Mouse (Mus musculus) kidney, postnatal 4 days (tissue): ENCODE results near the gene Mapkapk5.
"Not testable (repeated sequence)": the region's sequence is repeated elsewhere in the genome, so short reads cannot be mapped to it uniquely, and the experiment has no call there.

Experiments
- DNase-seq, 2 experiments: peaks; one replicate each; pipeline ENCODE4 v3.0.0; 2021; ENCODE audit warnings: mixed read lengths in 2 of 2

Mapkapk5 gene

DNA sequence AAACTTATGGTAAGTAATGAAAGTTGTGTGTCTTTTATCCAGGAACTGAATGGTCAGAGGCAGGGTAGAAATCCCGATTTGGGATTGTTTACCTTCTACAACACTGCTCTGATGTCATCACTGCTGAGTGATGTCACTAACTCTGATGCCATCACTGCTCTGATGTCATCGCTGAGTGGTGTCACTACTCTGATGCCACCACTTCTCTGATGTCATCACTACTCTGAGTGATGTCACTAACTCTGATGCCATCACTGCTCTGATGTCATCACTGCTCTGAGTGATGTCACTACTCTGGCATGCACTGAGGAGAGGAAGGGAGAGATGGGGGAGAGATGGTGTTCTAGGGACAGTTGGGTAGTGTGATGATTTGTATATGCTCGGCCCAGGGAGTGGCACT lies 16.7 kb upstream of the Mapkapk5 start:
- DNase-seq: no peak

DNA sequence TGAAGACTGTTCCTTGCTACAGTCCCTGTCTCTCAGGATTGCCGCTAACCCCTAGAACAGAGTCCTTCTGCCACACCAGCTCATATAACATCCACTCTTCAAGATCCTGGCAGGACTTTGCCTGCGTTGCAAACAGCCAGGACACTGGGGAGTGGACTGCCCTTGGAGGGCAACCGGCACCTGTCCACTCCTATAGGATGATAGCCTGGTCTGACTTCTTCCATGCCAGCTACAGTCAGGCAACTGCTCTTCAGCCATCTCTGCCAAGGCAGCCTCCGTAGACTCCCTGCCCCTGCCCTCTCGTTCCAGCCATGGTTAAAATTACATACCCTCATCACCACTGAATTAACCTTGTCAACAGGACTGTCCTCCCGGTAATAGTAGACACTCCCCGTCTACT lies 3.5 kb upstream of the Mapkapk5 start:
- no peak for DNase-seq

DNA sequence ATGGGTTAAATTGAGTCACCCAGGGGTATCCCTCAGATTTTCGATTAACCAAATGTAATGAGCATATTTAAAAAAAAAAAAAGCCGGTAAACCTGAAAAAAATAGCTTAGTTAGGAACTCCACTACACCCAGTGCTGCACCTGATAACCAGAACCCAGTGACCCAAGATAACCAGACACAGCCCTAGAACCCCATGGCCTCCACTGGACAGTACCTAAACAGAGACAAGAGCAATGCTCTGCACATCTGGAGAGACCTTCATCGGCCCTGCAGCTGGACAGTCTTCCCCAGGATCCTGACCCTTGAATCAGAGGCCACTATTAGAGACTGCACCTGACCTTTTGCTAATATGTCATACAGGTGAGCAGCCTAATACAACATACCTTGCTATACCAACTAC lies 1.4 kb upstream of the Mapkapk5 start:
- no peak for DNase-seq

DNA sequence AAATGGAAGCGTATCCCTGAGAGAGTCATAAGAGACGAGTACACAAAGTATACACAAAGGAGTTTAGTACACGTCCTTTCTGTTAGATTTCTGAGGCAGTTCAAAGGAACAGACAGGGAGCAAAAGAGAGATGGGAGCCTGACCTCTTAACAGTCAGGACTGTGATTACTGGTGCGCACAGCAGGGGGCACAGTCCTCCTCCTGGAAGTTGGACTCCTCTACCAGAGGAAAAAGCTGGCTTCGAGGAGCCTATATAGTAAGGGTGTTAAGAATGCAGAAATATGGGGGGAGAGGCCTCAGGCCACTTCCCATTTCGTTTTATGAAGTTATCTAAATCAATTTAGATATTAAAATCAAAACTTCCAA lies 808 bp upstream of the Mapkapk5 start:
- peak; percentile 79 to 86 for DNase-seq

DNA sequence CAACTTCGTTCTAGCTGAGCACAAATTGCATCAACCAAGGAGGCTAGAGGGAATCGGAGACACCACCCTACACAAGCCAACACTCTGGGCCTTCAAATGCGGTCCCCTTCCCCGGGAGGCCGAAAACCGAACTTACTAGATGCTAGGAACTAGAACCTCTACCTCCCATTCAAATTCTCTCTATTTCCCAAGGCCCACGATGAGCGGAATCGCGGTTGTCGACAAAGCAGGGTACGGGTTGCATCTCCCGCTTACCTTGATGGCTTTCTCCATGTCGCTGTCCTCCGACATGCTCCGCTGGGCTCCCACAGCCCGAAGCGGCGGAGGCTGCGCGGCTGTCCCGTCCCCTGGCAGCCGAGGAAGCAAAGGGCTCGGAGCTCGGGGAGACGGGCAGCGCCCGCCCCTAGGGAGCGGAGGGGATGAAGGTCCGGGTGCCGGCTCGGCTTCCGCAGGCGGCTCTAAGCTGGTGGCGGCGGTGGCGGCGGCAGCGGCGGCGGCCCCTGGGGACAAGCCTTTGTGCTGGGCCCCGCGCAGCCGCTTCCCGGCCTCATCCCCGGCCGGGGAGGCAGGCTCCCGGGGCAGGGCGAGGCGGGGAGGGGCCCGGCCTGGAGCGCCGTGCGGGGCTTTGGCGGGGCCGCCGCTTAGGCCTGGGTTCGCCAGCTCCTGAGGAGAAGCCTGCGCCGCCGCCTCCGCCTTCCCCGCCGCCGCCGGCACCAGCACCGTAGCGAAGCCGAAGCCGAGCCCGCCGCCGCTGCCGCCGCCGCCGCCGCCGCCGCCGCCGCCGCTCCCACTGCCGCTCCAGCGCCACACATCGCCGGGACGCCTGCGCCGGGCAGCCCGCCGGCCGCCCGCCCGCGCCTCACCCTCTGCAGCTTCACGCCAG lies 554 bp downstream of the Mapkapk5 start, which contains the start of the genes Adam1a and Gm42878:
Gene Adam1a, minus strand, starts transcription at position 573 of the 883 bp plus-strand sequence.
Gene Gm42878, minus strand, starts transcription at position 573 of the 883 bp plus-strand sequence.
- DNase-seq: peak; percentile 50 to 69

DNA sequence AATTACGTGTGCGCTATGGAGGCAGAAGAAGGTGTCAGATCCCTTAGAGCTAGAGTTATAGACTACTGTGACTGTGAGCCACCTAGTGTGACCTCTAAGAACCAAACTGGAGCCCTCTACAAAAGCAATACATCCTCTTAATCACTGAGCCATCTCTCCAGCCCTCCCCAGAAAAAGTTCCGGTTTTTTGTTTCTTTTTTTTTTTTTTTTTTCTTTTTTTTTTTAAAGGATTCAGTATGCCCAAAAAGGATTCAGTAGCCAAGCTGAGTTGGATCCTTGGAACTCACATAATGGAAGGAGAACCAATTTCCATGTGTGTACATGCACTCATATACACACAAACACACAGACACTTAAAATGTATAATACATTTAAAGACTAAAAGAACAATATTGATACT lies 2.3 kb downstream of the Mapkapk5 start:
- no peak for DNase-seq

DNA sequence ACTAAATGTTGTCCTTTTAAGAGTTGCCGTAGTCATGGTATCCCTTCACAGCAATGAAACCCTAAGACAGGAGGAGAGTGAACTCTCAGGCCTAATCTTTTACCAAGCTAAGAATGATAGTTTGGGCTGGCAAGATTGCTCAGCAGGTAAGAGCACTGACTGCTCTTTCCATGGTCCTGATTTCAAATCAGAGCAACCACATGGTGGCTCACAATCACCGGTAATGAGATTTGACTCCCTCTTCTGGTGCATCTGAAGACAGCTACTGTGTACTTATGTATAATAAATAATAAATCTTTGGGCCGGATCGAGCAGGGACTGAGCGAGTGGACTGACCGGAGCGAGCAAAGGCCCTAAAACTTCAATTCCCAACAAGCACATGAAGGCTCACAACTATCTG lies 4.5 kb downstream of the Mapkapk5 start:
- no peak for DNase-seq

DNA sequence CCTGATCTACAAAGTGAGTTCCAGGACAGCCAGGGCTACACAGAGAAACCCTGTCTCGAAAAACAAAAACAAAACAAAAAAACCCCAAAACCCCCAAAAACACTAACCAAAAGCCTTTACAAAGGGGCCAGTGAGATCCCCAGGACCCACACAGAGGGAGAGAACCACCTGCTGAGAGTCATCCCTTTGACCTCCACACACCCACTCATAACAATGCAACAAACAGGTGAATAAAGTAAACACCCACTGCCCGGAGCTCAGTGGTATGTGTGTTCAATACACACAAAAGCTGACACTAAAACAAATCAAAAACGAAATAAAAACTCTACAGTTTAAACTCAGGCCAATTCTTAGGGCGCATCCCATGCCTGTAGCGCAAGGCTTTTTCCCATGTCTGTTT lies 5.6 kb downstream of the Mapkapk5 start:
- DNase-seq: no peak

DNA sequence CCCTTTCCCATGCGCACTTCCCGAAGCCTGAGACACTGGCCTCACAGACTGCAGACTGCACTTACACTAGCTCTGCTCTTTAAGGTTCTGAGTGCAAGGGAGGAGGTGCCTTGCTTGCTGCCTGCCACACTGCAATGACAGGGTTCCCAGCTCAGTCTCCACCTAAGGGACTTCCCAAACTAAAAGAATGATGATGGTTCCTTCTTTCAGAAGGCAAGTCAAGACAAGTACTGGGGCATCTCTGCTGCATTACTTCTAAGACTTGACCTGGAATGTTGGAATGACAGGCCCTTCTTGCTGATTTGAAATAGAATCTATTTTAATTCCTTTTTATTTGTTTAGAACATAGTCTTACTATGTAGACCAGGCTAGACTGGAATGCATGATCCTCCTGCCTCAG lies 8.1 kb downstream of the Mapkapk5 start:
- DNase-seq: no peak

DNA sequence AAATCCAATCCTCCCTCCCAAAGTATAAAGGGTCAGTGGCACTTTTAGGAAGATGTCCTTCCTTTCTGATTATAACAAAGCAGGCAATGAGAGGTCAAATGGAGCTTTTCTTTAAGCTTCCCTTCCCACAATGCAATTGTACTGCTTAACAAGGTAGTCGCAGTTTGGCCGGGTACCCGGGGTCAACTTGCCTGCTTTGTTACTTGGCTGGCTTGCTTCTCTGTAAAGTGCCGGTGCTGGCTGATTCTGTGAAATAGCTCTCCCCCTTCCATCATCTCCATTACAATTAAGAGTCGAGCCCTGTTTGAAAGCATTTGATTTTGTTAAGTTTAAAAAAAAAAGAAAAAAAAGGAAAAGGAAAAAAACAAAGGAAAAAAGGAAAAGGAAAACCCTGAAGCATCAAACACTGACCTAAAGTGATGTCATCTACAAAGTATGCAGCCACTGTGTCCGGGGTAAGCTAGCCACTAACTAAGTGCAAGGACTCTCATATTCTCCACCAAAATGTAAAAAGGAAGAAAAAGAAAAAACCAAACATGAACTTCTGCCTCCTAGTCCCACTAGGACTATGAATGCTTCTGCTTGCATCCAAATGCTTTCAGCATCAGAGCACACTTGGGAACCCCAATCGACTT lies 8.7 kb downstream of the Mapkapk5 start:
- no peak for DNase-seq

DNA sequence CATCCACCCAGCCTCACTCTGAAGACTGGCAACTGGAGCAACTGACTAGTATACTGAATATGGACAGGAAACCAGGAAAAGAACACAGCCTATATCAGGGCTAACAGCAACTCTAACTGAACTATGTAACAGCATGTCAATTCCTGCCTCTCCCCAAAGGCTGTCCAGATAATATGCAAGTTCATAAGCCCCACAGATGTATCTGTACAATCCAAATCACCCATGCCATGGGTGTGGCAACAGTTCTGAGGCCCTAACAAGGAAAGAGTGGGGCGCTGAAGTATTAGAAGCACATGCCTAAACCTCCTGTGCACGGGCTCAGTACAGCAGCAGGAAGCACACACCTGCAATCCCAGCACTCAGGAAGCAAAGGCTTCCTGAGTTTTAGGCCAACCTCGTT lies 10.6 kb downstream of the Mapkapk5 start:
- no peak for DNase-seq

DNA sequence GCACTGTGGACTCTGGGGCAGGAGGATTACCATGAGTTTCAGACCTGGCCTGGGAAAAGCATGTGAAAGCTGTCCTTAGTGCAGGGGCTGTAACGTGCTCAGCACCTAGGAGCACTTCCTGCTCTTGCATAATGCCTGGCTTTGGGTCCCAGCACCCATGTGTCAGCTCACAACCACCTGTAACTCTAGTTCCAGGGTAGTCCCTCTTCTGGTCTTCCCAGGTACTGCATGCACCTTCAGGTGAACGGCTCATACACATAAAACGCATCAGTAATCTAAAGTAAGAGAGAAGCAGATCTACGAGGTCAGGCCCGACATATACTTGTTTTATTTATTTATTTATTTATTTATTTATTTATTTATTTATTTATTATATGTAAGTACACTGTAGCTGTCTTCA lies 11.2 kb downstream of the Mapkapk5 start:
- DNase-seq: peak in 1 of 2 experiments; percentile 25

DNA sequence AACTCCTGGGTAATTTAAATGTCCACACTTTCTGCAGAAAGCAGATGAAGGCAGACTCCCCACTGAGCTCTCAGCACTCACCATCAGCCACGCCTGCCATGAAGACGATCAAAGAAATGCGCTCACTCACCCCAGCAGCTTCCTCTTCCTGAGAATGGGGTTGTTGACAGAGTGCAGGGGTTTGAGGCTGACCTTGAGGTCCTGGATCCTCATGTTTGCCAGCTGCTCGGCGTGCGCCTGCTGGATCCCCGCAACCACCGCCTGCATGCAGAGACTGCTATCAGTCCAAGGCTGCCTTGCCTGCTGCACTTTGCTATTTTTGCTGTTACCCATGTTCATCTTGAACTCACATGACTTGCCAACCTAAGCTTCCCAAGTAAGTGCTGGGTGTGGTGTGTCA lies 18.7 kb downstream of the Mapkapk5 start:
- no peak for DNase-seq

DNA sequence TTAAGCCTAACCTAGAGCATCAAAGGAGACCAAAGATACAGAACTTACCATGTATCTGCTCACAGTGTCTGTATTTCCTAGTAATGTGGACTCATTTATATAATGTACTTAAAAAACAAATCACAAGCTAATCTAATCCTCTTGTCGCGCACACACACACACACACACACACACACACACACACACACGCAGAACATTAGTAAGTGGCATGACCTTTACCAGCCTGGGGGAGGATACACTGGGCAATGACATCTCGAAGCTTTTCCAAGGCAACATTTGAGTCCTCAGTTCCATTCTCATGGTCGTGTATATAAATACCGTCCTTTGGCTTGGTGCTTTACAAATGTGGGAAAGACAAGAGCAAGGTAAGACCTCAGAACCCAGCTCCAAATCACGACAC lies 19.2 kb downstream of the Mapkapk5 start:
- no peak for DNase-seq

DNA sequence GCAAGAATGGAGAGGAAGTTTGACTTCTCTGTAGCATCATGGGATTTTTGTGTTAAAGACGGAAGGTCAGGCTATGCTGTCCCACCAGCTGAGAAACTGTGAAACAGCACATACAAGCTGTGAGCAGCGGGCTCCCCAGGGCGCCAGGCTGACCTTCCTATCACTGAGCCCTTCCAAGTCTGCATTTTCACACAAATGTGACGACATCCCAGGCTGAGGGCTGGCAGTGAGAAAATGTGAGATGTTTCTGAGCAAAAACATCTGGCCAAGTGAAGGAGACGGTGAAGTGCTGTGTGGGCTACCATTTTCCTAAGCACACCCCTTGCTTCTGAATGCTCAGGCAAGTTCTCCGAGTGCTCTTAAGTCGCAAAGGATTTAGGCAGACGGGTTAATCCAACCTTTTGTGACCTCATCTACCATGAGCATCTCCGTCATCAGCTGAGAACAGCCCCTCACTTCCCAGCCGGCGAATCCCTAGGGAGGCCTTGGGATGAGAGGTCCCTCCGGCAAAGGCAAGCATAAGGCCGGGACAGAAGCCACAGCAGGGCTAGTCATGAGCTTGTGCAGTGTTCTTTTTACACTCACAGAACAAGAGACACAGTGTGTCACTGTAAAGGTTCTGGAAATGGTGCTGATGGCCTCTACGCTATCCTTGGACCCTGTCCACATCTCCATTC lies 19.8 kb downstream of the Mapkapk5 start:
- DNase-seq: no peak

DNA sequence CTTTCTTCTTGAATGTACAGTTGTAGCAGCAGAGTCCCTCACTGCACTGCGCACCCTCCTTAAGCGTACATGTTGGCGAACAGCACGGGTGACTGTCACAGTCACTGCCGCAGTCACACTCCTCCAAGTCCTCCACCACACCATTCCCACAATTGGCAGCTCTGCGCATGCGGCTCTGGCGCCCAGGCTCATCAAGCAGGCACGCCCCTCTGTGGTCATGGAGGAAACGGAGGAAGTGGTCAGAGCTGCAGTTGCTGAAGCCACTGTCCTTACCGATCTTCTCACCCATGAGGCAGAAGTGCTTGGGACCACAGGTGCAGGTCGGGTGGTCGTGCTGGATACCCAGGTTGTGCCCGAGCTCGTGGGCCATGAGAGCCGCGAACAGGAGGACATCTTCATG lies 25.9 kb downstream of the Mapkapk5 start:
- not testable (repeated sequence) for DNase-seq

DNA sequence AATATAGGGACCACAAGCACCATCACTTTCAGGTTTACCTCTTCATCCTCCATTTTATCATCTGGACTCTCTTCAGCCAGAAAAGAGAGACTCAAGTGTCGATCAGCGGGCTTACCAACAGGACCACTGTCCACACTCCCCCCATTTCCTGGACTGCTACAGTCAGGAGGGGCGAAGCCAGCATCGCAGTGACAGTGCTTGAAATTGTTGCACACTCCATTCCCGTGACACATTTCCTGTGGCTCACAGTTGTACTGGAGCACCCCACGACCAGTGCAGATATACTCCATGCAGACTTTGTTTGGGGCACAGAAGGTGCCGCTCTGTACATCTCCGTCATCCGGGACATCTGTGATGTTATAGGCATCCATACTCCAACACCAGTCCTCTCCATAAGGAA lies 26.7 kb downstream of the Mapkapk5 start:
- no peak for DNase-seq

DNA sequence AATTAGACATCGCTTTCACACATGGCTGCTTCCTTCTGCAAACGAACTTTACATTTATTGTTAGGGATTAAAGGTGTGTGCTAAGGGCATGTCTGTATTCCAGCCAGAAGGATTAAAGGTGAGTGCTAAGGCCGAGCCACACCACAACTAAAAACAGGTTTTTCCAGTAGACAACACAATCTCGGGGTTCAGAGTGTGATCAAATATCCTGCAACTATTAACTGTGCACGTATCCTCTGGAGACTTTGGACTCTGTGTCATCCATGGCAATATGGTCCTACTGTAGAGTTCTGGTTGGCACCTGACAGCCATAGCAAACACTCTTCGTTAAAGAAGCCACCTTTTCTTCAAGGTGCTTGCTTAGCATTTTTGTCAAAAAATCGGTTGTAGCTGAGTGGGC lies 35.7 kb downstream of the Mapkapk5 start:
- no peak for DNase-seq

DNA sequence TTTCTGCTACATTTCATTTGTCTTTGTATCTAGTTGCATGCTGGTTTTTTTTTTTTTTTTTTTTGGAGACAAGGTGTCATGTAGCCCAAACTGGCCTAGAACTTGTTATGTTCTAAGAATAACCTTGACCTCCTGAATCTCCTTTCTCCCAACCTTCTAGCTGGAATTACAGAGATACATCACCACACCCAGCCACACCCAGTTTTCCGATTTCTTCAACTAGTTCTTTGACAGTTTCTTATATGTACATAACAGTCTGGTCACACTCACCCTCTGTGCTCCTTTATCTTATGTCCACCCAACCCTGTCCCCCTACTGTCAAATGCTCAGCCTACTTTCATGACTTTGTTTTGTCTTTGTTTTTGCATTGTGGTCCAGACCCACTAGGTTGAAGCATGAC lies 38.9 kb downstream of the Mapkapk5 start:
- DNase-seq: no peak

DNA sequence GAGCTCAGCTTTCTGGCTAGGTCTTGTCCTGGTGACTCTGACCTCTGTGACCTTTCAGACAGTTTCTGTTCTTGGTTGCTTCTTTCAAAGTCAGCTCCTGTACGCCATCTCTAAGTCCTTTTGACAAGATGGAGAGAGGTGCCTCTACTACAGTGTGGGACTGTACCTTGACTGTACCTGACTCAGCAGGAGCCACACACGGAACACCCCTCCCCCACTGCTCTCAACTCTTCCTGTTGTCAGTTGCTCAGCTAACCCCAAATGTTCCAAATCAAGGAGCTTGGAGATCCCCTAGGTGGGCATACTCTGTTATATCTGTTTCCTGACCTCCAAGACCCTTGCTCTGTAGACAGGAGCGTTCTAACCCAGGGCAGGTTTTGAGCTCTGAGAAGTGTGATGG lies 42.5 kb downstream of the Mapkapk5 start, which contains the start of gene Adam1b:
Gene Adam1b, minus strand, starts transcription at position 205 of the 400 bp plus-strand sequence.
- DNase-seq: no peak

DNA sequence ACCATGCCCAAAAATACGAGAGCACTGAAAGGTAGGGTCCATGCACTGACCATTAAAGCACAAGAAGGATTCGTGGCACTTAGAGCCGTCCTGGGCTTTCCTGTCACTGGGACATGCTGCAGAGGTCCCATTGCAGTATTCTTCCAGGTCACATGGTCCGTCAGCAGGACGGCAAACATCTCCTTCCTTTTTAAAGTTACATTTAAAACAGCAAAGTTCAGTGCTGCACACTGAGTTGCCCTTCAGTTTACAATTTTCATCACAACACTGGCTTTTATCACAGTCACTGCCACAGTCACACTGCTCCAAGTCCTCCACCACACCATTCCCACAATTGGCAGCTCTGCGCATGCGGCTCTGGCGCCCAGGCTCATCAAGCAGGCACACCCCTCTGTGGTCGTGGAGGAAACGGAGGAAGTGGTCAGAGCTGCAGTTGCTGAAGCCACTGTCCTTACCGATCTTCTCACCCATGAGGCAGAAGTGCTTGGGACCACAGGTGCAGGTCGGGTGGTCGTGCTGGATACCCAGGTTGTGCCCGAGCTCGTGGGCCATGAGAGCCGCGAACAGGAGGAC lies 44.2 kb downstream of the Mapkapk5 start:
- DNase-seq: not testable (repeated sequence)

DNA sequence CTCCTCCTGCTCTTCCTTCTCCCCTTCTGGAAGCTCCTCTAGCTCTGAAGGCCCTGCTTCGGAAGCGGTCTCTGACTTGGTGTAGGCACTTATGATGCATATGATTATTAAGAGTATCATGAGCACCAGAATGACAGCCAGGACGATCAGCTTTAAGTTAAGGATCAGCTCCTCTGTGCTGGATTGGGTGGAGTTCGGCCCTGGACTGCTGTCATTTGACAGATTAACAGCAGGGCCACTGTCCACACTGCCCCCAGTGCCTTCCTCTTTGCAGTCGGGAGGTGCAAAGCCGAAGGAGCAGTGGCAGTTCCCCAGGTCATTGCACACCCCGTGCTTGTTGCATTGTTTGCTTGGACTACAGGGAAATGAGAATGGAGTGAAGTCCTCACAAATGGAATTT lies 45.0 kb downstream of the Mapkapk5 start:
- no peak for DNase-seq

DNA sequence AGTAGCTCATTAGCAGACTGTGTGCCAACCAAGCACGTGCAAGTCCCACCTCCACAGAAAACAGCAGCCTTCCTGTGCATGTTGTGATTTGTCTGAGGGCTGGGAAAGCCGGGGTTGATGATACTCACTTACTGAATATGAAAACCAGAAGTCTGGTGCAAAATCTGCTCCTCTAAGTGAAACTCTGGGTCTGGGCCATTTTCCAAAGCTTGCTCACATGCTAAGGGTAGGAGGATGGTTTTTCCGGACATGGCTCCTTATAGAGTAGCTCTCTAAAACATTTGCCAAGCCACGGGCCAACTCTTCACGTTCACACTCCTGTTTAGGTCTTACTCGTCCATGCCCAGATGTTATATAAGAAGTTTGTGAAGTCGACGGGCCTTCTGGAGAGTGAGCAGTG lies 52.4 kb downstream of the Mapkapk5 start:
- DNase-seq: no peak
